Mouse (Mus musculus) R1 (cell line): ENCODE results near the gene Olfr1164.

ENCODE experiments used
- DNase-seq: peaks from one replicate; pipeline ENCODE4 v3.0.0-alpha.2; 2018; ENCODE audit warnings: low read depth, low spot score

Gene Olfr1164

GRCm38 (mm10) chr2:88093866-88094265, at the start of gene Olfr1164:
Gene Olfr1164, minus strand, starts transcription at chr2:88093966.
- DNase-seq = no peak

GRCm38 (mm10) chr2:88128172-88128571, 34.4 kb upstream of the Olfr1164 start, which contains the start of gene Olfr1166:
Gene Olfr1166, minus strand, starts transcription at chr2:88128272.
- DNase-seq = no peak

- DNase-seq = no peak
Observed at GRCm38 (mm10) chr2:88071730-88072129, 22.0 kb downstream of the Olfr1164 start, which contains the start of gene Olfr1163. Gene Olfr1163, minus strand, starts transcription at chr2:88071830.

- DNase-seq = peak; percentile 45
Observed at GRCm38 (mm10) chr2:88063587-88063986, 30.2 kb downstream of the Olfr1164 start.

- DNase-seq = no peak
Observed at GRCm38 (mm10) chr2:88051029-88051428, 42.7 kb downstream of the Olfr1164 start, which contains the start of gene Olfr1162. Gene Olfr1162, minus strand, starts transcription at chr2:88051129.
